Mouse (Mus musculus) kidney, adult 2 months (tissue): Measurements from ENCODE around the gene Pparg. TPM values are rescaled to one million over a fixed set of nuclear protein-coding genes. Genes with fewer than 3 reads are reported as not detected.

Experiments
- DNase-seq: peaks from one replicate; pipeline ENCODE4 v3.0.0; 2021
- H3K27ac ChIP-seq: fragments of 200-500 bp; 2 replicates; pipeline ENCODE4 v1.5.1; 2012; ENCODE audit warnings: low read depth, low read length, control low read depth, inconsistent platforms; ENCODE audit not compliant: insufficient read depth
- H3K27me3 ChIP-seq: fragments of 200-500 bp; replicated peaks from 2 replicates; pipeline ENCODE4 v1.6.1; 2012; ENCODE audit warnings: mild to moderate bottlenecking, moderate library complexity, low read length, inconsistent platforms; ENCODE audit not compliant: control insufficient read depth, insufficient read depth
- H3K36me3 ChIP-seq: fragments of 200-500 bp; 2 replicates; pipeline ENCODE4 v1.6.1; 2012; ENCODE audit warnings: mild to moderate bottlenecking, moderate library complexity, low read length, inconsistent platforms; ENCODE audit not compliant: control insufficient read depth, insufficient read depth
- H3K4me1 ChIP-seq: fragments of 200-500 bp; 2 replicates; pipeline ENCODE4 v1.6.1; 2011; ENCODE audit warnings: low read length; ENCODE audit not compliant: control insufficient read depth, insufficient read depth
- H3K4me3 ChIP-seq: fragments of 200-500 bp; 2 replicates; pipeline ENCODE4 v1.5.1; 2011; ENCODE audit warnings: mild to moderate bottlenecking, low read depth, low read length, control low read depth; ENCODE audit not compliant: insufficient read depth
- CTCF ChIP-seq: fragments of 200-500 bp; conservative IDR thresholded peaks from 2 replicates; pipeline ENCODE4 v1.5.1; 2011; ENCODE audit warnings: low read depth, mild to moderate bottlenecking, control low read depth, low read length, moderate library complexity, mixed read lengths; ENCODE audit not compliant: insufficient read depth, insufficient read length
- POLR2A ChIP-seq: fragments of 200-500 bp; IDR thresholded peaks from one replicate; pipeline ENCODE4 v1.6.1; 2011; ENCODE audit warnings: low read depth, low read length, control low read depth
- WGBS: fragments of 180-500 bp; shearing (Covaris S2); methylation state at CpG from one replicate; pipeline ENCODE4 v1.1.7; 2018; 5-methylcytosine and 5-hydroxymethylcytosine counted together
- polyA plus RNA-seq: library from polyadenylated mRNA; depleted of rRNA; stranded (reverse); fragments of >200 nt; gene quantifications from 2 replicates; pipeline ENCODE4 v1.2.3, GENCODE M21; 2012

The Pparg gene
- polyA plus RNA-seq, 1 experiment, result 13.5 TPM

DNA sequence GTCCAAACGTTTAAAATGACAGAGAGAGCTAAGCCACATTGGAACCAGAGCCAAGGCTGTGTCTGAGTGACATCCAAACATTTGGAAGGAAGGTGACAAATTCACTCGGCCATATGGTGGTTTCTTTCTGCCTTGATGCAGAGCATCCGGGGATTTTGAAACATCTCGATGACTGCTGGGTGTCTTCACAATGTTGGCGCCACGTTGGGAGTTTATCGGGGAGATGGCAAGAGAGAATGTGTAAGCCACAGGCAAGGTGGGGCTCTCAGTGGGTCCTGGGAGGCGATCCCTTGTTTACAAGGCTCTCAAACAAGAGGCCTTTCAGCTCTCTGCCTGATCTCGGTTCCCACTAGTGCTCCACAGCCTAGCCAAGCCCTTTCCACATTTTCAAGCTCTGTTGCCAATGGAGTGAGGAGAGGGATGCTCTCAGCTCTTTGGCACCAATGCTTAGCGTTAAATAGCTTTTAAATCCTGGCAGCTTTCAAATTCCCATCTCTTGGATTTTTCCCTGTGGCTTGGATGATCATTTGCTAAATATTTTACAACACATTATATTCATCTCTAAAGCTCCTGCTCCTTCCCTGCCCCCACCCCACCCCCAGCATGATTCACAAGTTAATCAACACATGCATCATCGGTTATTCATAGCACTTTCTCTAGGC lies 132.3 kb downstream of the Pparg start:
- TF ChIP-seq CTCF, result no peak
- TF ChIP-seq POLR2A, result no peak
- Histone ChIP-seq H3K27ac (no peak overlapping the region), H3K27me3 (no peaks in the 10 kb centered on the region), H3K4me3 (no peak overlapping the region), H3K4me1 (no peaks in the 10 kb centered on the region), H3K36me3 (no peaks in the 10 kb centered on the region)
- no peak for DNase-seq
- 70% methylated on average over 11 of the region's 11 CpGs for WGBS

DNA sequence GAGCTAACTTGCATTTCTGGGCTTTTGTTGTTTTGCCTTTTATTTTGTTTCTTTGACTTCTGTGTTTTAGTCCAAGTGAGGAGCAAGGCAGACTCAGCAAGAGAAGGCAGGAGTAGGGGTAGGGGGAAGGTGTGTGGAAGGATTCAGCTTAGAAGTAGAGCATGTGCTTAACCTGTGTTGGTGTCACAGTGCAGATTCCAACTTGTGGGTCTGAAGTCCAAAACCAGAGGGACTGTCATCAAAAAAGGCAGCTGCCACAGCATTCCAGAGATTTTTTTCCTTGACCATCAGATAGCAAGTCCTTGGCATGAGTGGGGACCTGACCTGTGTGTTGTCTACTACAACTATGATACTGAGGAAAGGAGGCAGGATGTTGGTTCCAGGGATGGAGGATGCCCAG lies 133.1 kb downstream of the Pparg start:
- Histone ChIP-seq H3K4me3 (no peak overlapping the region), H3K36me3 (no peaks in the 10 kb centered on the region), H3K27me3 (no peaks in the 10 kb centered on the region), H3K4me1 (no peaks in the 10 kb centered on the region), H3K27ac (no peak overlapping the region)
- DNase-seq, result peak; percentile 16
- TF ChIP-seq POLR2A, result no peak
- no peak for TF ChIP-seq CTCF

DNA sequence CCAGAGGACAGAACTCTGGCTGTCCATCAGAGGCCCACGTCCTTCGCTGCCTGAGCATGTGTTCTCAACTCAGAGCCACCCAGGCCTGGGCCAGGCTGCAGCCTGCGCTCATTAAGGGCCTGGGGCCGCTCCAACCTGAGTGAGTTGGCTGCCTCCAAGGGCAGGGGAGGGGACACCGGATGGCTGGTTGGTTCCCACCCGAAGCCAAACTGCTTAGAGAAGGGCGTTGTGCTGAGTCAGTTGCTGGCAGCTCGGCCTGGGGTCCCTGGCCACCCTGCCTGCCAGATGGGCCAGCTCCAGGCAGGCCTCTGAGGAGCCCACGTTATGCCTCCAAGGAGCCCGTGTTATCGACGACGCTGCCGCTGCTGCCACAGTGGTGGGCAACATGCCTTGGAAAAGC lies 138.8 kb downstream of the Pparg start:
- Histone ChIP-seq H3K4me3 (no peak overlapping the region), H3K27ac (no peak overlapping the region), H3K27me3 (no peaks in the 10 kb centered on the region), H3K4me1 (no peaks in the 10 kb centered on the region), H3K36me3 (no peaks in the 10 kb centered on the region)
- DNase-seq, result no peak
- no peak for TF ChIP-seq POLR2A
- no peak for TF ChIP-seq CTCF
- WGBS, result 87% methylated on average over 14 of the region's 14 CpGs

DNA sequence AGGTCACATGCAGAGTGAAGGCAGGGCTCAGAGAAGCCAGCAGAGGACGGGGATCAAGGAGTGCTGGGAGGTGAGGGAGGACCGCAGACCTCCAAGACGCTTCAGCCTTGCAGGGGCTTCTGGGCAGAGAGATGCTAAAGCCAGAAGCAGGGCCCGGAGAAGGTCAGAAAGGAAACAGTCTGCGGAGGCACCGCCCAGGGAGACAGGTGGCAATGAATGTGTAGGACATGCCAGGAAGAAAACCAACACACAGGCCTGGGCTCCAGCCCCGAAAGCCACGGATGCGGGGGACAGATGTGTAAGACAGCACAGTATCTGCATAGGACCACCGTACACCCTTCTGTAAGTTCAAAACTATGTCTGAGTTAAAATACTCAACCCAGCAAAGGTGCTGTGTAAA lies 139.5 kb downstream of the Pparg start:
- WGBS, result 94% methylated on average over 10 of the region's 10 CpGs
- no peak for DNase-seq
- Histone ChIP-seq H3K36me3 (no peaks in the 10 kb centered on the region), H3K27ac (no peak overlapping the region), H3K4me1 (no peaks in the 10 kb centered on the region), H3K27me3 (no peaks in the 10 kb centered on the region), H3K4me3 (no peak overlapping the region)
- no peak for TF ChIP-seq CTCF
- no peak for TF ChIP-seq POLR2A

DNA sequence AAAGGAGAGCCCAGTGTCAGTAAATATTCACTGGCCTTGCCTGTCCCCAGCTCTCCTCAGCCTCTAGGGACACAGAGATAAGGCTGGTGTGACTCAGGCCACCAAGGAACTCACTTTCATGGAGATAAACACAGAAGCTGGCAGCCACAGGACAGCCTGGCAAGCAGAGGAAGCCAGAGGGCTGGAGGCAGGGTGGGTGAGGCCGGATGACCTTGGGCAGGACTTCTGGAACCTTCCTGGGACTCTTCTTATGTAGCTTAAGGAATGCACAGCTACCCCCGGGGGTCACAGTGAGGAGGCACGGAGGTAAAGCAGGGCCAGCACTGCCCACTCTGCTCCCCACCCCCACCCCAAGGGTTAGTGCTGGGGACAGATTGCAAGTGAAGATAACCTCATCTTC lies 140.4 kb downstream of the Pparg start:
- DNase-seq, result no peak
- no peak overlapping the region for H3K27ac ChIP-seq
- 54% methylated on average over 3 of the region's 3 CpGs for WGBS

DNA sequence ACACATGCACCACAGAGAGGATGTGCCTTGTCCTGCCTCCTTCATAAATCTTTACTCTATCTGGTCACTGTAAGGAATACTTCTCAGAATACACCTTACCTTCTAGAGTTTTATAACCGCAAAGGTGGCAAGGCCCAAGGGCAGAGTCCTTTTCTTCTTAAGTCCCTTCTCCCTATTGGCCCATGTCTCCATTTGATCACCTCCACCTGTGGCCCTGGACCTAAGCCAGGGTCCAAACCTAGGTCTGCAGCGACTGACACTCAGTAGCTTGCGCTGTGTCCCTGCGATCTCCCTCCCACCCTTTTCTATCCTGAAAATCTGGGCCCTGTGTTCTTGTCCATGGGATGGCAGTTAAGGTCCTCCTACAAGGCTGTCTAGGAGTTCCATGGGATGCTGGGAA lies 142.3 kb downstream of the Pparg start:
- Histone ChIP-seq H3K27ac (no peak overlapping the region), H3K4me1 (no peaks in the 10 kb centered on the region), H3K36me3 (no peaks in the 10 kb centered on the region), H3K4me3 (no peak overlapping the region), H3K27me3 (no peaks in the 10 kb centered on the region)
- TF ChIP-seq POLR2A (no peak), CTCF (no peak)
- 93% methylated on average over 4 of the region's 4 CpGs for WGBS
- DNase-seq, result no peak

More for the DNA sequence above, 140.4 kb downstream of the Pparg start:
- no peak for TF ChIP-seq POLR2A
- no peak for TF ChIP-seq CTCF
- Histone ChIP-seq H3K4me1 (no peaks in the 10 kb centered on the region), H3K4me3 (no peak overlapping the region), H3K36me3 (no peaks in the 10 kb centered on the region), H3K27me3 (no peaks in the 10 kb centered on the region)

DNA sequence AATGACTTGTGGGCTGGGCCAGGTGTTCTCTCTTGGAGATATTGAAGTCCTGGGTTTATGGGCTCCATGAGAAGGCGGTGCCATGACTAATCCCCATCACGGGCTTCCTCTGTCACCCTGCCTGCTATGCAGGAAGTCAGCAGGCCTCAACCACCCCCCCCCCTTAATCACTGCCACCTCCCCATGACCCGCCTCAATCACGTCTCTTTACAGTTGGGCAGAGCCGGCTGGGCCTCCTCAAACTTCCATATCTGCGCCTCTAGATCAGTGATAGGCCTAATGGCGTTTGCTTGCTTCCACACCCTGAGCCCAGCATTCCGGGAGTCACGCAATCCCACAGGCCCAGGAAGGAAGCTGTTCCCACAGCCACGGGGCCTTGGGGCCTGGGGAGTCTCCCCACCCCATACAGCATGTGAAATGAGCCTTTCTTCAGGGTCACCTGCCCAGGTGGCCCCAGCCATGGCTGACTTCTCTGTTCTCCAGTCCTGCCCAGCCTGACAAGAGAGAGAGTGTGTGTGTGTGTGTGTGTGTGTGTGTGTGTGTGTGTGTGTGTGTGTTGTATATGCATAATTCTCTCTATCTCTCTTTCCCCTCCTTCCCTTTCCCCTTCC lies 142.9 kb downstream of the Pparg start:
- Histone ChIP-seq H3K27me3 (no peaks in the 10 kb centered on the region), H3K4me1 (no peaks in the 10 kb centered on the region), H3K27ac (no peak overlapping the region), H3K36me3 (no peaks in the 10 kb centered on the region), H3K4me3 (no peak overlapping the region)
- no peak for DNase-seq
- WGBS, result 84% methylated on average over 10 of the region's 10 CpGs
- TF ChIP-seq CTCF (no peak), POLR2A (no peak)
